Mouse (Mus musculus) bone marrow, adult 2 months (tissue): ENCODE measurements around the gene Gbp2.
"Not testable (repeated sequence)": the region's sequence is repeated elsewhere in the genome, so short reads cannot be mapped to it uniquely, and the experiment has no call there.

Experiments used
- CTCF ChIP-seq: fragments of 200-500 bp; IDR thresholded peaks from 2 replicates; pipeline ENCODE4 v1.5.1; 2011; ENCODE audit warnings: low read length, control low read depth; ENCODE audit not compliant: control insufficient read depth, insufficient read depth
- POLR2A ChIP-seq: fragments of 200-500 bp; IDR thresholded peaks from 2 replicates; pipeline ENCODE4 v1.6.1; 2011; ENCODE audit warnings: low read depth, mild to moderate bottlenecking, control low read depth, low read length, borderline replicate concordance; ENCODE audit not compliant: control insufficient read depth

DNA sequence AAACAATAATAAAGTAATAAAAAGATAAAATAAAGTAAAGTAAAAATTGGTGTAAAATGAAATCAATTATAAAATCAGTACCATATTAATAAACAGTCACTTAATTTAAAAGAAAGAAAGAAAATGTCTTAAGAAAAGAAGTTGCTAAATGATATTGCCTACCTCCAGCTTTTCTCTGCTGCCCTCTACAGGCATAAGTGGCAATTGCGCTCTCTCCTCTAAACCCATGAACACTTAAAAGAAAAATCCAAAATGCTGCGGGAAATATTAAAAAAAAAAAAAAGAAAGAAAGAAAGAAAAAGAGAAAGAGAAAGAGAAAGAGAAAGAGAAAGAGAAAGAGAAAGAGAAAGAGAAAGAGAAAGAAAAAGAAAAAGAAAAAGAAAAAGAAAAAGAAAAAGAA lies 25.5 kb downstream of the Gbp2 start:
- TF ChIP-seq POLR2A: not testable (repeated sequence)
- peak; percentile 19; the same call in 1 of the 2 replicates for TF ChIP-seq CTCF
